Mouse (Mus musculus): Measurements from ENCODE around the gene Olfr351. TPM values are rescaled to one million over a fixed set of nuclear protein-coding genes. Genes with fewer than 3 reads are reported as not detected.

Olfr351 gene
- polyA plus RNA-seq (2015; fragmentation: Nextera tagmentation; extraction: Ambion mirVana): not detected in 2 replicates

GRCm38 (mm10) chr2:36862560-36862959 lies at the start of gene Olfr351:
Gene Olfr351 (minus strand): TSS chr2:36862660.

GRCm38 (mm10) chr2:36905380-36905779 lies 42.9 kb upstream of the Olfr351 start, which contains the start of gene Olfr354:
Gene Olfr354 (plus strand): TSS chr2:36905680.

GRCm38 (mm10) chr2:36892836-36893235 lies 30.4 kb upstream of the Olfr351 start, which contains the start of gene Olfr353:
Gene Olfr353 (minus strand): TSS chr2:36892936.

GRCm38 (mm10) chr2:36868160-36868559 lies 5.7 kb upstream of the Olfr351 start, which contains the start of gene Olfr352:
Gene Olfr352 (plus strand): TSS chr2:36868460.

GRCm38 (mm10) chr2:36846010-36846409 lies 16.4 kb downstream of the Olfr351 start, which contains the start of gene Olfr350:
Gene Olfr350 (plus strand): TSS chr2:36846310.

GRCm38 (mm10) chr2:36816932-36817331 lies 45.5 kb downstream of the Olfr351 start, which contains the start of gene Olfr3:
Gene Olfr3 (minus strand): TSS chr2:36817032.

Other genes with a start within 250 kb of the Olfr351 start
- gene Olfr345, start 222.6 kb downstream of the Olfr351 start, polyA plus RNA-seq (2015; fragmentation: Nextera tagmentation; extraction: Ambion mirVana): not detected in 2 replicates
- gene Olfr346, start 176.9 kb downstream of the Olfr351 start, polyA plus RNA-seq (2015; fragmentation: Nextera tagmentation; extraction: Ambion mirVana): not detected in 2 replicates
- gene Olfr347, start 130.8 kb downstream of the Olfr351 start, polyA plus RNA-seq (2015; fragmentation: Nextera tagmentation; extraction: Ambion mirVana): not detected in 2 replicates
- not detected in 2 replicates for gene Olfr348, start 78.4 kb downstream of the Olfr351 start, polyA plus RNA-seq (2015; fragmentation: Nextera tagmentation; extraction: Ambion mirVana)
- gene Olfr50, start 72.1 kb downstream of the Olfr351 start, polyA plus RNA-seq (2015; fragmentation: Nextera tagmentation; extraction: Ambion mirVana): not detected in 2 replicates
- not detected in 2 replicates for gene Olfr3, start 45.6 kb downstream of the Olfr351 start, polyA plus RNA-seq (2015; fragmentation: Nextera tagmentation; extraction: Ambion mirVana)
- not detected in 2 replicates for gene Olfr350, start 16.4 kb downstream of the Olfr351 start, polyA plus RNA-seq (2015; fragmentation: Nextera tagmentation; extraction: Ambion mirVana)
- gene Olfr352, start 5.8 kb upstream of the Olfr351 start, polyA plus RNA-seq (2015; fragmentation: Nextera tagmentation; extraction: Ambion mirVana): not detected in 2 replicates
- gene Olfr353, start 30.3 kb upstream of the Olfr351 start, polyA plus RNA-seq (2015; fragmentation: Nextera tagmentation; extraction: Ambion mirVana): not detected in 2 replicates
- not detected in 2 replicates for gene Olfr354, start 43.0 kb upstream of the Olfr351 start, polyA plus RNA-seq (2015; fragmentation: Nextera tagmentation; extraction: Ambion mirVana)
- not detected in 2 replicates for gene Olfr355, start 66.2 kb upstream of the Olfr351 start, polyA plus RNA-seq (2015; fragmentation: Nextera tagmentation; extraction: Ambion mirVana)
- gene Olfr356, start 74.5 kb upstream of the Olfr351 start, polyA plus RNA-seq (2015; fragmentation: Nextera tagmentation; extraction: Ambion mirVana): not detected in 2 replicates
- not detected in 2 replicates for gene Olfr357, start 131.2 kb upstream of the Olfr351 start, polyA plus RNA-seq (2015; fragmentation: Nextera tagmentation; extraction: Ambion mirVana)
- gene Olfr358, start 146.7 kb upstream of the Olfr351 start, polyA plus RNA-seq (2015; fragmentation: Nextera tagmentation; extraction: Ambion mirVana): not detected in 2 replicates
- not detected in 2 replicates for gene Olfr360, start 203.1 kb upstream of the Olfr351 start, polyA plus RNA-seq (2015; fragmentation: Nextera tagmentation; extraction: Ambion mirVana)
- gene Olfr361, start 226.6 kb upstream of the Olfr351 start, polyA plus RNA-seq (2015; fragmentation: Nextera tagmentation; extraction: Ambion mirVana): not detected in 2 replicates

Measured in spleen, postnatal 0 days (tissue).